Mouse (Mus musculus) neural tube, embryonic 11.5 days (tissue): ENCODE results near the gene 4930539E08Rik. TPM values are rescaled to one million over a fixed set of nuclear protein-coding genes. Genes with fewer than 3 reads are reported as not detected.

ENCODE experiments used
- ATAC-seq: fragments of 200-750 bp; cut with Nextera tagmentation; 2 replicates; pipeline ENCODE4 v1.8.0; 2017; ENCODE audit warnings: moderate number of reproducible peaks, mild to moderate bottlenecking, moderate TSS enrichment, moderate library complexity; ENCODE audit not compliant: insufficient read depth, low FRiP score, low TSS enrichment
- DNase-seq: peaks from one replicate; pipeline ENCODE4 v3.0.0-alpha.2; 2015; ENCODE audit warnings: low spot score
- H3K27ac ChIP-seq: fragments of 300-500 bp; sonication (generic); 2 replicates; pipeline ENCODE4 v1.5.1; 2014; ENCODE audit warnings: low read depth, mild to moderate bottlenecking, low read length
- H3K27me3 ChIP-seq: fragments of 300-500 bp; sonication (generic); 2 replicates; pipeline ENCODE4 v1.6.1; 2014; ENCODE audit warnings: mild to moderate bottlenecking, low read length, mixed read lengths; ENCODE audit not compliant: control insufficient read depth, insufficient read depth
- H3K36me3 ChIP-seq: fragments of 300-500 bp; sonication (generic); 2 replicates; pipeline ENCODE4 v1.6.1; 2014; ENCODE audit warnings: mild to moderate bottlenecking, low read length, moderate library complexity, mixed read lengths; ENCODE audit not compliant: control insufficient read depth, insufficient read depth
- H3K4me1 ChIP-seq: fragments of 300-500 bp; sonication (generic); 2 replicates; pipeline ENCODE4 v1.6.1; 2014; ENCODE audit warnings: low read length, mixed read lengths; ENCODE audit not compliant: control insufficient read depth, insufficient read depth
- H3K4me2 ChIP-seq: fragments of 300-500 bp; sonication (generic); 2 replicates; pipeline ENCODE4 v1.6.1; 2014; ENCODE audit warnings: low read depth, mild to moderate bottlenecking, moderate library complexity
- H3K4me3 ChIP-seq: fragments of 300-500 bp; sonication (generic); 2 replicates; pipeline ENCODE4 v1.5.1; 2014; ENCODE audit warnings: low read depth, low read length
- H3K9ac ChIP-seq: fragments of 300-500 bp; sonication (generic); 2 replicates; pipeline ENCODE4 v1.6.1; 2014; ENCODE audit warnings: mild to moderate bottlenecking, low read length
- H3K9me3 ChIP-seq: fragments of 300-500 bp; sonication (generic); 2 replicates; pipeline ENCODE4 v1.6.1; 2016; ENCODE audit warnings: low read length; ENCODE audit not compliant: control insufficient read depth
- WGBS: fragments of 180-500 bp; shearing (Covaris S2); extraction: QIAGEN DNeasy Blood & Tissue Kit; methylation state at CpG from one replicate; pipeline ENCODE4 v1.1.7; 2014; 5-methylcytosine and 5-hydroxymethylcytosine counted together
- polyA plus RNA-seq: library from polyadenylated mRNA; unstranded; fragments of >200 nt; fragmentation: Nextera tagmentation; extraction: Ambion mirVana; gene quantifications from 2 replicates; pipeline ENCODE4 v1.2.1, GENCODE M21; 2014

The 4930539E08Rik gene
- polyA plus RNA-seq, 1 experiment from 2014 or later, result 0.15 TPM

DNA sequence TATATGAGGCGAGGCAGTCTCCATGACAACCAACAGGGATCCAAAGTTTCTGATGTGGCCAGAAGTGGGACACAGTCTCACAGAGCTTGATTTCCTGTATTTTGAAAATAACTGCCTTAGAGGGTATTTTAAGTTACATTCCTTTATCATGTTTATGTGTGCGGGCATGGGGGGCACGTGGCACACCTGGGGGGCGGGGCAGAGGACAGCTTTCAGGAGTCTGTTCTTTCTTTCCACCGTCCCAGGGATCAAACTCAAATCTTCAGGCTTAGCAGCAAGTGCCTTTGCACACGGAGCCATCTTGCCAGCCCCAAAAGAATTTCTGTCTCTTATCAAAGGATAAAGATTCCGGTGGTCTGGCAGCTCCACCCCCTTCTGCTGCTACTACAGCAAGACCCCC is 51.2 kb downstream of the 4930539E08Rik start:
- H3K4me3 ChIP-seq, result no peak overlapping the region
- H3K9ac ChIP-seq, result no peak overlapping the region
- no peaks in the 10 kb centered on the region for H3K9me3 ChIP-seq
- DNase-seq (no peak), ATAC-seq (no peak)
- 79% methylated on average over 7 of the region's 7 CpGs for WGBS
- H3K36me3 ChIP-seq, result no peaks in the 10 kb centered on the region
- no peak overlapping the region for H3K4me2 ChIP-seq
- H3K4me1 ChIP-seq, result no peaks in the 10 kb centered on the region
- H3K27ac ChIP-seq, result no peak overlapping the region
- no peaks in the 10 kb centered on the region for H3K27me3 ChIP-seq

DNA sequence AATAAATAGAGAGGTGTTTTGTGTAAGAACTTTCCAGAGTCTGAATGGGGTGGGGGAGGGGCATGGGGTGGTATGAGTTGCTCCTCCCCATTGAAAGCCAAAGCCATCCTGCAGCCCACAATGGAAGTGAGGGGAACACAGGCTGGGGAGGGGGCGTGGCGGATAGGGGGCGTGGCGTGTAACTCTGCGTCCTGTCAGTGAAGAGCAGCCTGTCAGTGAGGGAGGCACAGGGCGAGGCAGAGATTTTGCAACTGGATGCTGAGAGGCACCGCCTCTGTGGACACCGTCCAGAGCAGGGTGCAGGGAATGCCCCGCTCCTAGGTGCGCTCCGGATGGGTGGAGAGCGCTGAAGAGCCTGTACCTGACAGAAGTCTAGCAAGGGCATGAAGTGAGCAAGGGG is 56.9 kb downstream of the 4930539E08Rik start, which contains the start of gene Pnpla1:
Gene Pnpla1 (plus strand): TSS at position 207 of the 400 bp plus-strand sequence.
- no peaks in the 10 kb centered on the region for H3K36me3 ChIP-seq
- WGBS, result 30% methylated on average over 12 of the region's 12 CpGs
- H3K27me3 ChIP-seq, result no peaks in the 10 kb centered on the region
- H3K27ac ChIP-seq, result no peak within 1 kb of the TSS
- H3K9ac ChIP-seq, result no peak within 1 kb of the TSS
- ATAC-seq (no peak), DNase-seq (no peak)
- no peak within 1 kb of the TSS for H3K4me2 ChIP-seq
- no peak within 1 kb of the TSS for H3K4me3 ChIP-seq
- 0 out of 2 replicates have a peak, but pooled peaks cover 2% of the 10 kb centered on the region for H3K9me3 ChIP-seq
- no peaks in the 10 kb centered on the region for H3K4me1 ChIP-seq

- H3K27ac ChIP-seq, result no peak overlapping the region
- H3K27me3 ChIP-seq, result no peaks in the 10 kb centered on the region
- DNase-seq (no peak), ATAC-seq (no peak)
- H3K36me3 ChIP-seq, result no peaks in the 10 kb centered on the region
- 53% methylated on average over 3 of the region's 3 CpGs for WGBS
- H3K9ac ChIP-seq, result no peak overlapping the region
- H3K4me2 ChIP-seq, result no peak overlapping the region
- H3K4me1 ChIP-seq, result no peaks in the 10 kb centered on the region
- no peak overlapping the region for H3K4me3 ChIP-seq
- 0 out of 2 replicates have a peak, but pooled peaks cover 2% of the 10 kb centered on the region for H3K9me3 ChIP-seq
Measured at GRCm38 (mm10) chr17:28856030-28856429, 59.1 kb downstream of the 4930539E08Rik start.

DNA sequence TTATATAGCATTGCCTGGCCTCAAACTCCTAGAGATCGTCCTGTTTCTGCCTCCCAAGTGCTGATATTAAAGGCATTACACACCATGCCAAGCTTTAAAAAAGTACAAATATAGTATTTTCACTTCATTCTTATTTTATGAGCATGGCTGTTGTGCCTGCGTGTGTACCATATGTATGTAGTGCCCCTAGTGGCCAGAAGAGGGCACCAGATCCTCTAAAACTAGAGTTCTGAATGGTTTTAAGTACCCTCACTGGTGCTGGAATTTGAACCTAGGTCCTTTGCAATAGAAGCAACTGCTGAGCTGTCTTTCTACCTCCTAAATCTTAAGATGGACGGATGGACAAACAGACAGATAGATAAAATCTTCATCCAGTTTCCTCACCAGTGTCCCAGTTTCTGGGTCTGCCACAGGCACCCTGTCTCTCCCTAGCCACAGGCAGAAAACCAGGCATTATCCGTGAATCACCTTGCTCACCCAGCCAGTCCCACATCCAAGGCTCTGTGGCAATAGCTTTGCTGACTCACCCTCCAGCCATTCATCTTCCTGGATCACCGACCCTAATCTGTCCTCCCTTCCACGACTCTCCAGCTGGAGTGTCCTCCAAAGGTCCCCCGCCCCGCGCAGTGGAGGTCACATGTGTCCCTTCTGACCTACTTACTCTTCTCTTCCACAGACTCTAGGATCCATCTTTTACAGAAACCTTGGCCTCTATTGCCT is 59.8 kb downstream of the 4930539E08Rik start:
- WGBS, result 78% methylated on average over 9 of the region's 9 CpGs
- Histone ChIP-seq H3K9ac (no peak overlapping the region), H3K27me3 (no peaks in the 10 kb centered on the region), H3K27ac (no peak overlapping the region), H3K4me2 (no peak overlapping the region), H3K4me3 (no peak overlapping the region), H3K9me3 (0 out of 2 replicates have a peak, but pooled peaks cover 2% of the 10 kb centered on the region), H3K4me1 (no peaks in the 10 kb centered on the region), H3K36me3 (no peaks in the 10 kb centered on the region)
- no peak for ATAC-seq
- no peak for DNase-seq

DNA sequence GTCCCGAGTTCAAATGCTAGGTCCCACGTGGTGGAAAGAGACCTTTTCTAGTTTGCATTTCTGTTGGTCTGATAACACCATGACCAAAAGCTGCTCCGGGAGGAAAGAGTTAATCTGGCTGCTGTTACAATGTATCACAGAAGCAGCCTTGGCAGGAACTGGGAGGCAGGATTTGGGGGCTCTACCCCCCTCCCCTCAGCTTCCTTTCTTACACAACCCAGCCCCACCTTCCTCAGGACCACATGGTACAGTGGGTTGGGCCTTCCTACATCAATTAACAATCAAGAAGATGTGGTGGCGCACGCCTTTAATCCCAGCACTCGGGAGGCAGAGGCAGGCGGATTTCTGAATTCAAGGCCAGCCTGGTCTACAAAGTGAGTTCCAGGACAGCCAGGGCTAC is 60.7 kb downstream of the 4930539E08Rik start:
- no peaks in the 10 kb centered on the region for H3K27me3 ChIP-seq
- H3K27ac ChIP-seq, result no peak overlapping the region
- DNase-seq (no peak), ATAC-seq (no peak)
- H3K36me3 ChIP-seq, result no peaks in the 10 kb centered on the region
- no peak overlapping the region for H3K9ac ChIP-seq
- 86% methylated on average over 7 of the region's 7 CpGs for WGBS
- no peak overlapping the region for H3K4me3 ChIP-seq
- no peak overlapping the region for H3K4me2 ChIP-seq
- H3K9me3 ChIP-seq, result 0 out of 2 replicates have a peak, but pooled peaks cover 2% of the 10 kb centered on the region
- H3K4me1 ChIP-seq, result no peaks in the 10 kb centered on the region

DNA sequence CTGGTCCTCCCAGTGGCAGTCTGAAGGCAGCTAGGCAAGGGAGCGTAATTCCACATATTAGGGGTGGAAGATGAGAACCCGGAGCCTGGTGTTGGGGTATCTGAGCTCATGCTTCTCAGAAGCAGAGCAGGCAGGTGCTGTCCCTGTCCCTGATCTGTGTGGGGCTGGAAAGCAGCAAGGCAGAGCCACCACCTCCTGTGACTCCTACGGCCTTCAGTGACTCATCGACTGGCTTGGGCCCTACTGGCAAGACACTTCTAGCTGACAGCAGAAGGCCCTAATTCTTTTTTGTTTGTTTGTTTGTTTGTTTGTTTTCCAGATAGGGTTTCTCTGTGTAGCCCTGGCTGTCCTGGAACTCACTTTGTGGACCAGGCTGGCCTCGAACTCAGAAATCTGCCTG is 64.6 kb downstream of the 4930539E08Rik start:
- Histone ChIP-seq H3K9me3 (no peaks in the 10 kb centered on the region), H3K27ac (no peak overlapping the region), H3K4me1 (no peaks in the 10 kb centered on the region), H3K4me3 (no peak overlapping the region), H3K36me3 (no peaks in the 10 kb centered on the region), H3K9ac (no peak overlapping the region), H3K27me3 (no peaks in the 10 kb centered on the region), H3K4me2 (no peak overlapping the region)
- no peak for ATAC-seq
- 89% methylated on average over 5 of the region's 5 CpGs for WGBS
- DNase-seq, result no peak

DNA sequence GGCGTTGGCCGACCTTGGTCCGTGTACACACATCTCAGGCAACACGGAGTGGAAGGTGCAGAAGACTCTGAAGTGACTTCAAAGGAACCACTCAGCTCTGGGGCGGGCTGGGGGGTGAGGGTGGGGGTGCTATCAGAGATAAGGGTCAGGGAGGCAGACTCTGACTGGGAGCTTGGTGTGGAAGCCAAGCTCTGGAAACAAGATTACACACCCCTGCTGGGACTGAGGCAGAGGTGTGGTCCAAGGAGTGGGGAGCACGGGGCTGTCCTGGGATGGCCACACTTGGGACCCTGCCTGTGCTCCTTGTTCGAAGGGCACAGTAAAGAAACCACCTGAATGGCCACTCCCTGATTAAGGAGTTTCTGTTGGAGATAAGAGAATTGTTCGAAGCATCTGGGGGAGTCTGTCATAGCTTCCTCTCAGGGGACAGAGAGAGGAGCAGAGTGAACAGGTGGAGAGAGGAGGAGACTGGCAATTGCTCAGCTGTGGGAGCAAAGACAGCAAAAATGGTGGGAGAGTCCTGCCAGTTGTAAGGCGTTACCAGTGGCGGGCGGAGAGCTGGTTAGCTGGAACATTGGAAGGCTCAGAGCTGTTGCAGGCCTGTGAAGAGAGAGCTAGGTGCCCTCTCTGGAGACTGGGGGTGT is 68.0 kb downstream of the 4930539E08Rik start:
- no peak overlapping the region for H3K27ac ChIP-seq
- no peak for DNase-seq
- H3K9me3 ChIP-seq, result no peaks in the 10 kb centered on the region
- no peak overlapping the region for H3K9ac ChIP-seq
- no peak overlapping the region for H3K4me3 ChIP-seq
- no peaks in the 10 kb centered on the region for H3K27me3 ChIP-seq
- 68% methylated on average over 11 of the region's 11 CpGs for WGBS
- no peaks in the 10 kb centered on the region for H3K36me3 ChIP-seq
- H3K4me1 ChIP-seq, result no peaks in the 10 kb centered on the region
- no peak for ATAC-seq
- H3K4me2 ChIP-seq, result no peak overlapping the region
